Mouse (Mus musculus): ENCODE results near the gene Lrfn2.

Gene Lrfn2

DNA sequence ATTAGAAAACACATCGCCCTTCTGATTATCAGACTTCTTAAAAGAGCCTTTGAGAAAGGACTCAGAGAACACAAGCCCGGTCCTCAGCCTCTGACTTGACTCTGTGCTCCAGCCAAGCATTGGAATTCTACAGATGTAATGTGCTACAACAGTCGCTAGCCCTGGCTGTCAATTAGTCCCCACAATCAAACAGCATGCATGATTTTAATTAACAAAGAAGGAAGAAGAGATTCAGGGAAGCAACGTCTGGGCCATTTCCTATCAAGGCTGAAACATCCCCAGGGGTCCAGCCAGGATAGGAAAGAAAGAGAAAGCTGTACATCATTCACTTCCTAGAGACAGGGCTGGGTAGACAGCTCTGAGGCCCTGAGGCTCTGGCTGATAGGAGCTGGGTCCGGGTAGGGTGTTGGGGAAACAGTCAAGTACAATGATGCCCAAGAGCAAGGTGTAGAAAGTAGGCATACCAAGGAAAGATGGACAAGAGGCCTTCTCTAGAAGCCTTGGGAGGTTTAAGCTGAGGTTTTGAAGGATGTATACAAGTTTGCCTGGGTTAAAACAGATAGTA lies 101.6 kb downstream of the Lrfn2 start:
- DNase-seq (ENCODE audit: low spot score in 2 of 2) = no peak

- no peak for DNase-seq (ENCODE audit: low spot score in 2 of 2)
These were observed 102.9 kb downstream of the Lrfn2 start for GRCm38 (mm10) chr17:49035052-49035451.

DNA sequence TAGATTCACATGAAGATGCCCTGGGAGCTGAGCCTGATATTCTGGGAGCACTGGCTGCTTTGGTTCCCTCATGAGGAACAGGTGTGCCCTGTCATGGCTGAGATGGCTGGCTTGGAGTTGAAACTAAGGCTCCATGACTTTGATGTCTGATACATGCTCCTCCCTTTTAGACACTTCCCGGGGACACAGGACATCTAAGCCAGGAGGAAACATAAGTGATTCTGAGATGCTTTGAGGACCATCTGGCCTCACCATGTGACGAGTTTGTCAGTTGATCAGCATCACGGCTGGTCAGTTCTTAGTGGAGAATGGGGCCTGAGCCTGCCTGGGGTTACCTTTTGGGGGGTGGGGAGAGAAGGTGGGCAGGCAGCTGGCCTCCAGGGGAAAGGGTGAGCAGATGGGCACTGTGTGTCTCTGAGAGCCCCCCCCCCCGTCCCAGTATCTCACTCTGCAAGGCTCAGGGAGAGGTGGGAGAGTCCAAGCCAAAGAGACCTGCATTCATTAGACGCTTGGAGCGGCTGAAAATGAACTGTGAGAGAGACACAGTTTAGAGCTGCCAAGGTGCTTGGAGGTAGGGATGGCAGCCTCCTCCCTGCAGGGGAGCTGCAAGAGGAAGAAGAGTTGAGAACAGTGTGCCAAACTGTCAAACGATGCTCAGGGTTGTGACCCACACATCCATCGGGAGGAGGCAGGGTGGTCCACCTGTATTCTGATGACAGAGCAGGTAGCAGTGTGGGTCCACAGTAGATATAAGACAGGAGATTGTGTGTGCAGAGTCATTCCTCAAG lies 105.2 kb downstream of the Lrfn2 start:
- no peak for DNase-seq (ENCODE audit: low spot score in 2 of 2)

DNA sequence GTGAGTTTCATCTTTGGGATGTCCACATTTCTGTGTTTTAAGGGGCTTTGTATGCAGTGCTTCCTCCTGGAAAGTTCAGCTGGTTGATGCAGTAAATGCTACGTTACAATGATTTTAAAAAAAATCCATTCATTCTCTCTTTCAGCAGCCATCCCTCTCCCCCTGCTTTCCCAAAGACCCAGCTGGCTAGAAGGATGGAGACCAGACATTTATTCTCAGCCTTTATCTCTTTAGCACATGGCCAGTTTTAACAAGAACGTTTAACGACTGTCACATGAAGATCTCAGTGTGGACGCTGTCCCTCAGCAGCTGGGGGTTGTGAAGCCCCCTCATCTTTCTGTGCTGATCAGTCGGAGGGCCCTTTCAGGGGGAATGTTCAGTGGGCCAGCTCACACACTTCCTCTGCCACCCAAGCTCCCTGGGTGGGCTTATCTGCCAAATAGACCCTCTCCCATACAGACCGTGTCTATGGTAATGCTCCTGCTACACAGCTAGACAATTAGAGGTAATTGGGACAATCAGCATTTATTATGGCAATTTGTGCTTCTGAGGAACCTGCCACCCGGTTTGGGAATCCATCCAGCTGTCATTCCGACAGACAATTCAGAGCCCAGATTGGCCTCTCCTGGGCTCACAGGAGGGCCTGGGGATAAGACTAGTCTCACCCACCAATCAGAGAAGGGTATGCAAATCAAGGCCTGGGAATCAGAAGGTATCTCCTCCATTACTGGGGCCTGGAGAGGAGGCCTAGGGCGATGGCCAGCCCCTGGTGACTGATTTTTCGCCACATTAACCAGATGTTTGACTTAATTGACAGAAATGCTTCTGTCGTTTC lies 111.8 kb downstream of the Lrfn2 start:
- no peak for DNase-seq (ENCODE audit: low spot score in 2 of 2)

DNA sequence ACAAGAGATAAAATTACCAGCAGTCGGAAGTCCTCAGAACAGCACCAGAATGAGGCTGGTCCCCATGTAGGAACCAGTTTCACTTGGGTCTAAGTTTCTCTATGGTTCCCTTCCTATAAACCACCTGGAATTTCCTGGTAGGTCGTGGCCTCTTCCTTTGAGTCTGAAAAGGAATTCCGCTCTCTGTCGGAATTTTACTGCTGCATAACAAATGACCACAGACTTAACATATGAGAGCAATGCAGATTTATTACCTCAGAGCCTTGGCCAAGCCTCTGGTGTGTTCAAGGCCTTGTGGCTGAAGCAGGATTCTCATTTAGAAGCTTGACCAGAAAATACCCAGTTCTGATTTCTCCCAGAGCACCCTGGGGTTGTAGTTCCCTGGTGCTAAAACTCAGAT lies 115.7 kb downstream of the Lrfn2 start:
- no peak for DNase-seq (ENCODE audit: low spot score in 2 of 2)

GRCm38 (mm10) chr17:49051231-49051630 lies 119.1 kb downstream of the Lrfn2 start:
- no peak for DNase-seq (ENCODE audit: low spot score in 2 of 2)

- no peak for DNase-seq (ENCODE audit: low spot score in 2 of 2)
These were observed 129.0 kb downstream of the Lrfn2 start for GRCm38 (mm10) chr17:49061141-49061540.

DNA sequence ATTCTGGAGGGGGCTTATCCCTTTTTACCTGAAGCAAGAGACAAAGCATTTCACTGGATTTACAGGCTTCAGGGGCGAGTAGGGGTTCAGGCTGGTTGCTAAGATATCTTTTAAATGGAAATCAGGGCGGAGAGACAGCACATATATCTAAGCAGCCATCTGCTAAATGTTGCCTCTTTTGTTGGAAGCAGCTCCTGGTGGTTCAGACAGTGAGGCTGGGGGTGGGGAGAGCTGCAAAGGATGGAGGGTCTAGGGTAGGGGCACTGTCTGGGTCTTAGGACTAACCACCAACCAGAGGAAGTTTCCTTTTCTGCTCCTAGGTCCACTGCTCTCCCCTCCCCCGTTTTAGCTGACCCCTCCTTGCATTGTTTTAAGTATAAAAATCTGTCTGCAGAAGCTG lies 131.6 kb downstream of the Lrfn2 start:
- no peak for DNase-seq (ENCODE audit: low spot score in 2 of 2)

GRCm38 (mm10) chr17:49064526-49064925 lies 132.3 kb downstream of the Lrfn2 start:
- no peak for DNase-seq (ENCODE audit: low spot score in 2 of 2)

DNA sequence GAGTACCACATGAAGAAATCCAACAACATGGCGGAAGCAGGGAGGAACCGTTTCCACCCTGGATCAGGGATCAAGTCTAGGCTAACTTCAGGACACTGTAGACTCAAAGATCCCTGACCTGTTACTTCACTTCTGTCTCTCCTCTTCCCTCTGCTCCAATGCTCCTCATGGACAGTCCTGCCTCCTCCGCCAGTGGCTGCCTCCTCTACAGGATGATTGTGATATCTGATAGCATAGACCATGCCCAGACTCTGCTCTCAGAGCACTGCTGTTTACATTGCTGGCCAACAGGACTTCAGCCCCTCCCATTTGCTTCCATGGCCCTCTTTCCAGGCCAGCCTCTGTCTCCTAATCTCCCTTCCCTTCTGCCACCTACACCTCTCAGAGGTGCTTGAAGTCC lies 132.9 kb downstream of the Lrfn2 start:
- no peak for DNase-seq (ENCODE audit: low spot score in 2 of 2)

- DNase-seq (ENCODE audit: low spot score in 2 of 2) = no peak
These were observed 134.6 kb downstream of the Lrfn2 start for GRCm38 (mm10) chr17:49066748-49067147.

DNA sequence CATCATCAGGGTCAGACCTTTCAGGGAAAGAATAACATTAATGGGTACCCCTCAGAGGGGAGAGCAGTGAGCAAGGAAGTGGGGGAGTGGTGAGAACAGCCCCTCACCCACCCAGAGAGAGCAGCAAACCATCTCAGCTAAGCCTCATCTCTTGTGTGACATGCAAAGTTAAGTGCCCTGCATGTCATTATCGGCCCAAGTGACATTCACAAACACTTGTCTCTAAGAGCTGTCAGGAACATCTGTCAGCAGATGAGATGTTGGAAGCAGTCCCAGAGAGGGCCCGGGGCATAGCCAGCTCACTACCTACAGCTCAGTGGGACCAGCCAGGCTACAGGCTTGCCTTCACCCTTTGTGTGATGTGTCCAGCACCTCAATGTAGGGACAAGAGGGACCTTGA lies 146.0 kb downstream of the Lrfn2 start:
- DNase-seq (ENCODE audit: low spot score in 2 of 2) = no peak

DNA sequence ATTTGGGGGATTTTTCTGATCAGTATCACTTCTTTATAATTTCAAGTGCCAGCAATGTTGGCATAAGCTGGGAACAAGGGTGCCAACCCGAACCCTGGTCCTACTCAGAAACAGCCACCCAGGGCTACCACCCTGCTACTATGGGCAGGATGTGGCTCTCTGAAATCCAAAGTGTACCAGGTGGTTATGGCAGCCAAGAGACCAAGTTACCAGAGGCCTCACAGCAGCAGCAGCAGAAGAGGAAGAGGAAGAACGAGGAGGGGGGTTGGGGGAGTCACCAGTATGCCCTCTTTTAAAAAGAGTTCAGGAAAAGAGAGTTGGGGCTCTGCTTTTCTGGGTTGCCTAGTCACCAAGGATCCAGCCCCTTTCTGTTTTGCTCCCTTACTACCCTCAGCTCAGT lies 147.5 kb downstream of the Lrfn2 start:
- DNase-seq (ENCODE audit: low spot score in 2 of 2) = no peak

DNA sequence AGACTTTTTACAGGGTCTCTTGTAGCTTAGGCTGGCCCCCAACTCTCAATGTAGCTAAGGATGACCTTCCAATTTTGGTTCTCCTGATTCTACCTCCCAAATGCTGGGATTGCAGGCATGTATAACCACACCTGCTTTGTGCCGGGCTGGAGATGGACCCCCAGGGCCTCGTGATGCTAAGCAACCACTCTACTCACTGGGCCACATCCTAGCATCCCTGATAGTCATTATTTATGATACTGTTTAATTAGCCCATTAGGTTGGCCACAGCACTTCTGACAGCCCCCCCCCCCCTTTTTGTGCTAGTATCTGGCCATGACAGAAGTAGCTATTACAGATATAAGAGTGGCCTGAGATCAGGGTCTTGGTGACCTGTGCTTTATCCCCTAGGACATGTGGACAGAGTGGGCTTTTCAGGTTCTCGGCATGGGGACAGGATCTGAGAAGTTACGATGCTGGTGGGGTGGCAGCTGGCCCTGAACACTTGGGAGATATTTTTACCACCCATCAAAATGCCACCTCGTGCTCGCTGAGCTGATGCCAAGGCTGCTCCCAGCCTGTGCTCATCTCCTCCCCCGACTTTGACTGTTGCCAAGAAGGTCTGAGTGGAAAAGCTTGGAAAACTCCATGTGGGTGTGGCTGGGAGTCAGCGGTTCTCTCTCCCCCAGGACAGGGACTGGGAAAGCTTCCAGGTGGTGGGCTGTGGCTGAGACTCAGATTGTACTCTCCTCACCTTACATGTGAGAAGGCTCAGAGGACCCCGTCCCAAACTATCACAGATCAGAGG lies 151.6 kb downstream of the Lrfn2 start:
- peak in 1 of 2 experiments; percentile 13 for DNase-seq (ENCODE audit: low spot score in 2 of 2)

DNA sequence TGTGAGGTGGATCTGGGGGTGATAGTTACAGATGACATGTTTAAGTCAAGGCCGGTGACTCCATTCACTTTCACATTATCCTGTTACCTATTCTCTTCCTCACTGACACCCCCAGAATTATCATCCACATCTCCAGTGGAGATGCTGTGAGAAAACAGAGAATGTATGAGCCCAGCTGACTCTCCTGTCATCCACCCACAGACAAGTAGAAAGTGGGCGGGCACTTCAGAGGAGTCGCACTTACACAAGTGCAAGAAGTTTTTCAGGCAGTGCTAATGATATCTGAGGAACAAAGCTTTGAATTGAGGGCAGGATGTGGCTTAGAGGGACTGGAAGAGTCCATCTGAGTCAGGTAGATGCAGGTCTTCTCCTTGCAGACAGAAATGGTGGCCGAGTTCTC lies 152.9 kb downstream of the Lrfn2 start:
- no peak for DNase-seq (ENCODE audit: low spot score in 2 of 2)

- DNase-seq (ENCODE audit: low spot score in 2 of 2) = no peak
These were observed 164.8 kb downstream of the Lrfn2 start for GRCm38 (mm10) chr17:49096781-49097544.

GRCm38 (mm10) chr17:49111399-49111798 lies 179.2 kb downstream of the Lrfn2 start:
- no peak for DNase-seq (ENCODE audit: low spot score in 2 of 2)

DNA sequence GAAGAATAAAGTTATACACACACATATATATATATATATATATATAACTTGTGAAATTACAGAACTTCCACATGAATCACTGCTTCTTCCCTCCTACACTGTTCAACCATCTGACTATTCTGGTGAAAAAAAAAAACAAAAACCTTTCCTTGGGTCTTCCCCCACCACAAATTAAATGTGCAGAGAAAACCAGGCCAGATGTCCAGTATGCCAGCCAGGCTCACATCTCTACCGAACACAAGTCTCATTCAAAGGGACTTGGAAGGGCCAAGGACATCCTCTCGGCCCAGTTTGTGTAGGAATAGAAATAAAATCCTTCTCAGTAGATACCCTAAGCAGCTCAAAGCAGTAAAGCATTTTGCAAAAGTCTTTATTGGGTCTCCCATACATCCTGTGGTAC lies 179.7 kb downstream of the Lrfn2 start:
- DNase-seq (ENCODE audit: low spot score in 2 of 2) = no peak

- DNase-seq (ENCODE audit: low spot score in 2 of 2) = no peak
These were observed 181.2 kb downstream of the Lrfn2 start for GRCm38 (mm10) chr17:49113336-49113735.

DNA sequence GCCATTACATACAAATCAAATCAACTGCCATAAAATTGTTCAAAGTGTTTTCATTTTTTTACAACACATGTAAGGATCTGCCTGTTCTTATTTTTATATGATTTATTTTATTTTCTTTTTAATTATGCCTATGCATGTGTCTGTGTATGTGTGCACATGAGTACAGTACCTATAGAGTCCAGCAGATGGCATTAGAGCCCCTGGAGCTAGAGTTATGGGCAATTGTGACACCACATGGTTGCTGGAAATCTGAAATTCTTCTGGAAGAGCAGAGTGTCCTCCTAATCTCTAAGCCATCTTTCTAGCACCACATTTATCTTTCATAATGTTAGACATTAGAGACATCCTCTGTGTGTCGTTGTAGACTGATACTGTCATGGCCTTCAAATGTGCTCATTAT lies 192.0 kb downstream of the Lrfn2 start:
- no peak for DNase-seq (ENCODE audit: low spot score in 2 of 2)

- no peak for DNase-seq (ENCODE audit: low spot score in 2 of 2)
These were observed 192.5 kb downstream of the Lrfn2 start for GRCm38 (mm10) chr17:49124642-49125041.
